Mouse (Mus musculus) midbrain, embryonic 15.5 days (tissue): ENCODE measurements at regions not wholly inside any gene's neighbourhood (a gene's known extent, or its start where the extent isn't known, plus 50 kb on each side); places are given as distances from the start of the nearest gene placed in this dataset.

Experiments used
- ATAC-seq: fragments of 200-750 bp; cut with Nextera tagmentation; replicated peaks from 2 replicates; pipeline ENCODE4 v1.8.0; 2017; ENCODE audit warnings: moderate TSS enrichment
- H3K27ac ChIP-seq: fragments of 300-500 bp; sonication (generic); 2 replicates; pipeline ENCODE4 v1.5.1; 2015; ENCODE audit warnings: mild to moderate bottlenecking, inconsistent platforms
- H3K27me3 ChIP-seq: fragments of 300-500 bp; sonication (generic); replicated peaks from 2 replicates; pipeline ENCODE4 v1.6.1; 2015; ENCODE audit warnings: inconsistent platforms
- H3K36me3 ChIP-seq: fragments of 300-500 bp; sonication (generic); replicated peaks from 2 replicates; pipeline ENCODE4 v1.6.1; 2015; ENCODE audit warnings: inconsistent platforms
- H3K4me1 ChIP-seq: fragments of 300-500 bp; sonication (generic); 2 replicates; pipeline ENCODE4 v1.6.1; 2015; ENCODE audit warnings: inconsistent platforms
- H3K4me2 ChIP-seq: fragments of 300-500 bp; sonication (generic); 2 replicates; pipeline ENCODE4 v1.6.1; 2015; ENCODE audit warnings: inconsistent platforms, mild to moderate bottlenecking, moderate library complexity
- H3K4me3 ChIP-seq: fragments of 300-500 bp; sonication (generic); 2 replicates; pipeline ENCODE4 v1.5.1; 2015; ENCODE audit warnings: mild to moderate bottlenecking, inconsistent platforms
- H3K9ac ChIP-seq: fragments of 300-500 bp; sonication (generic); 2 replicates; pipeline ENCODE4 v1.6.1; 2015; ENCODE audit warnings: mild to moderate bottlenecking, inconsistent platforms
- H3K9me3 ChIP-seq: fragments of 300-500 bp; sonication (generic); 2 replicates; pipeline ENCODE4 v1.6.1; 2016; ENCODE audit warnings: inconsistent platforms
- WGBS: fragments of 180-500 bp; shearing (Covaris S2); methylation state at CpG from one replicate; pipeline ENCODE4 v1.1.7; 2015; ENCODE audit warnings: mixed read lengths; 5-methylcytosine and 5-hydroxymethylcytosine counted together

- Histone ChIP-seq H3K4me3 (no peak overlapping the region), H3K27me3 (no peaks in the 10 kb centered on the region), H3K36me3 (no peaks in the 10 kb centered on the region), H3K27ac (no peak overlapping the region), H3K9ac (no peak overlapping the region), H3K4me1 (no peaks in the 10 kb centered on the region), H3K9me3 (no peaks in the 10 kb centered on the region), H3K4me2 (no peak overlapping the region)
- ATAC-seq: no peak
- 99% methylated on average over 3 of the region's 3 CpGs for WGBS
These were observed 526.5 kb downstream of the Rps29 start for GRCm38 (mm10) chr12:68632441-68632840.

GRCm38 (mm10) chr12:68618337-68618736 lies 540.6 kb downstream of the Rps29 start:
- Histone ChIP-seq H3K9ac (no peak overlapping the region), H3K27me3 (no peaks in the 10 kb centered on the region), H3K9me3 (no peaks in the 10 kb centered on the region), H3K4me2 (no peak overlapping the region), H3K4me3 (no peak overlapping the region), H3K4me1 (no peaks in the 10 kb centered on the region), H3K36me3 (no peaks in the 10 kb centered on the region), H3K27ac (no peak overlapping the region)
- no peak for ATAC-seq
- 79% methylated on average over 2 of the region's 2 CpGs for WGBS

GRCm38 (mm10) chr12:68605417-68606000 lies 553.5 kb downstream of the Rps29 start:
- no peaks in the 10 kb centered on the region for H3K36me3 ChIP-seq
- 61% methylated on average over 10 of the region's 10 CpGs for WGBS
- no peaks in the 10 kb centered on the region for H3K9me3 ChIP-seq
- H3K27me3 ChIP-seq: no peaks in the 10 kb centered on the region
- H3K4me3 ChIP-seq: no peak overlapping the region
- H3K27ac ChIP-seq: no peak overlapping the region
- no peak for ATAC-seq
- no peak overlapping the region for H3K9ac ChIP-seq
- no peak overlapping the region for H3K4me2 ChIP-seq
- H3K4me1 ChIP-seq: 0 out of 2 replicates have a peak, but pooled peaks cover 2% of the 10 kb centered on the region

GRCm38 (mm10) chr12:68604524-68605299 lies 554.3 kb downstream of the Rps29 start:
- H3K4me1 ChIP-seq: peaks cover 10% of the 10 kb centered on the region; the same call in 1 of the 2 replicates
- H3K27me3 ChIP-seq: no peaks in the 10 kb centered on the region
- no peak overlapping the region for H3K4me3 ChIP-seq
- H3K27ac ChIP-seq: no peak overlapping the region
- no peaks in the 10 kb centered on the region for H3K36me3 ChIP-seq
- WGBS: 85% methylated on average over 5 of the region's 5 CpGs
- H3K9ac ChIP-seq: no peak overlapping the region
- H3K9me3 ChIP-seq: no peaks in the 10 kb centered on the region
- ATAC-seq: no peak
- H3K4me2 ChIP-seq: no peak overlapping the region

- no peak overlapping the region for H3K9ac ChIP-seq
- no peak overlapping the region for H3K4me2 ChIP-seq
- 17% methylated on average over 4 of the region's 4 CpGs for WGBS
- H3K27ac ChIP-seq: no peak overlapping the region
- H3K4me1 ChIP-seq: peaks cover 16% of the 10 kb centered on the region
- H3K36me3 ChIP-seq: no peaks in the 10 kb centered on the region
- no peaks in the 10 kb centered on the region for H3K27me3 ChIP-seq
- no peak overlapping the region for H3K4me3 ChIP-seq
- H3K9me3 ChIP-seq: no peaks in the 10 kb centered on the region
- ATAC-seq: no peak
These were observed 556.3 kb downstream of the Rps29 start for GRCm38 (mm10) chr12:68602682-68603081.

- Histone ChIP-seq H3K36me3 (no peaks in the 10 kb centered on the region), H3K27ac (no peak overlapping the region), H3K4me3 (no peak overlapping the region), H3K9ac (no peak overlapping the region), H3K9me3 (no peaks in the 10 kb centered on the region), H3K4me1 (peaks cover 16% of the 10 kb centered on the region), H3K4me2 (no peak overlapping the region), H3K27me3 (no peaks in the 10 kb centered on the region)
- ATAC-seq: no peak
These were observed 557.6 kb downstream of the Rps29 start for GRCm38 (mm10) chr12:68601366-68601765.

- H3K4me2 ChIP-seq: no peak overlapping the region
These were observed 559.0 kb downstream of the Rps29 start for GRCm38 (mm10) chr12:68599681-68600596.

GRCm38 (mm10) chr12:68599016-68599616 lies 559.9 kb downstream of the Rps29 start:
- no peak overlapping the region for H3K4me2 ChIP-seq
- no peaks in the 10 kb centered on the region for H3K27me3 ChIP-seq
- H3K9me3 ChIP-seq: no peaks in the 10 kb centered on the region
- 24% methylated on average over 8 of the region's 8 CpGs for WGBS
- H3K36me3 ChIP-seq: no peaks in the 10 kb centered on the region
- H3K9ac ChIP-seq: no peak overlapping the region
- peak overlapping the region; percentile 53; the same call in 1 of the 2 replicates for H3K27ac ChIP-seq
- H3K4me3 ChIP-seq: no peak overlapping the region
- H3K4me1 ChIP-seq: peaks cover 16% of the 10 kb centered on the region
- ATAC-seq: peak; percentile 68

More at GRCm38 (mm10) chr12:68599681-68600596, 559.0 kb downstream of the Rps29 start:
- no peaks in the 10 kb centered on the region for H3K36me3 ChIP-seq
- no peaks in the 10 kb centered on the region for H3K27me3 ChIP-seq
- H3K4me1 ChIP-seq: peaks cover 16% of the 10 kb centered on the region
- no peak overlapping the region for H3K4me3 ChIP-seq
- 43% methylated on average over 7 of the region's 7 CpGs for WGBS
- peak; percentile 89 for ATAC-seq
- H3K9ac ChIP-seq: no peak overlapping the region
- H3K9me3 ChIP-seq: no peaks in the 10 kb centered on the region
- peak overlapping the region; percentile 62 for H3K27ac ChIP-seq

GRCm38 (mm10) chr12:68585524-68585872 lies 573.5 kb downstream of the Rps29 start:
- no peak overlapping the region for H3K4me3 ChIP-seq
- H3K9me3 ChIP-seq: no peaks in the 10 kb centered on the region
- no peak overlapping the region for H3K27ac ChIP-seq
- H3K9ac ChIP-seq: no peak overlapping the region
- H3K36me3 ChIP-seq: no peaks in the 10 kb centered on the region
- H3K27me3 ChIP-seq: no peaks in the 10 kb centered on the region
- 53% methylated on average over 3 of the region's 3 CpGs for WGBS
- 0 out of 2 replicates have a peak, but pooled peaks have one; percentile 24 for ATAC-seq
- H3K4me2 ChIP-seq: no peak overlapping the region
- H3K4me1 ChIP-seq: no peaks in the 10 kb centered on the region

- H3K9me3 ChIP-seq: no peaks in the 10 kb centered on the region
- peak; percentile 54; the same call in 1 of the 2 replicates for ATAC-seq
- no peaks in the 10 kb centered on the region for H3K4me1 ChIP-seq
- no peaks in the 10 kb centered on the region for H3K27me3 ChIP-seq
- no peak overlapping the region for H3K27ac ChIP-seq
- H3K9ac ChIP-seq: no peak overlapping the region
- no peak overlapping the region for H3K4me2 ChIP-seq
- 56% methylated on average over 6 of the region's 6 CpGs for WGBS
- H3K4me3 ChIP-seq: no peak overlapping the region
- no peaks in the 10 kb centered on the region for H3K36me3 ChIP-seq
These were observed 574.0 kb downstream of the Rps29 start for GRCm38 (mm10) chr12:68584786-68585523.

GRCm38 (mm10) chr12:68579909-68580308 lies 579.1 kb downstream of the Rps29 start:
- Histone ChIP-seq H3K9ac (no peak overlapping the region), H3K36me3 (no peaks in the 10 kb centered on the region), H3K27me3 (no peaks in the 10 kb centered on the region), H3K27ac (no peak overlapping the region), H3K4me1 (peaks cover 4% of the 10 kb centered on the region; the same call in 1 of the 2 replicates), H3K9me3 (no peaks in the 10 kb centered on the region), H3K4me3 (no peak overlapping the region), H3K4me2 (no peak overlapping the region)
- ATAC-seq: no peak
- WGBS: 11% methylated on average over 5 of the region's 5 CpGs
